Mouse (Mus musculus) forebrain, embryonic 13.5 days (tissue): ENCODE measurements at regions not wholly inside any gene's neighbourhood (a gene's known extent, or its start where the extent isn't known, plus 50 kb on each side); places are given as distances from the start of the nearest gene placed in this dataset.
"Not testable (repeated sequence)": the region's sequence is repeated elsewhere in the genome, so short reads cannot be mapped to it uniquely, and the experiment has no call there.

Source experiments
- ATAC-seq: fragments of 200-750 bp; cut with Nextera tagmentation; 2 replicates; pipeline ENCODE4 v1.8.0; 2017
- H3K27ac ChIP-seq: fragments of 300-500 bp; sonication (generic); 2 replicates; pipeline ENCODE4 v1.5.1; 2015; ENCODE audit warnings: inconsistent platforms, mild to moderate bottlenecking, moderate library complexity
- H3K27me3 ChIP-seq: fragments of 300-500 bp; sonication (generic); 2 replicates; pipeline ENCODE4 v1.6.1; 2015; ENCODE audit warnings: mild to moderate bottlenecking, inconsistent platforms
- H3K36me3 ChIP-seq: fragments of 300-500 bp; sonication (generic); 2 replicates; pipeline ENCODE4 v1.6.1; 2015; ENCODE audit warnings: mild to moderate bottlenecking, inconsistent platforms; ENCODE audit not compliant: poor library complexity, severe bottlenecking
- H3K4me1 ChIP-seq: fragments of 300-500 bp; sonication (generic); 2 replicates; pipeline ENCODE4 v1.6.1; 2015; ENCODE audit warnings: inconsistent platforms
- H3K4me2 ChIP-seq: fragments of 300-500 bp; sonication (generic); 2 replicates; pipeline ENCODE4 v1.6.1; 2015; ENCODE audit warnings: inconsistent platforms, mild to moderate bottlenecking, moderate library complexity
- H3K4me3 ChIP-seq: fragments of 300-500 bp; sonication (generic); 2 replicates; pipeline ENCODE4 v1.5.1; 2015; ENCODE audit warnings: mild to moderate bottlenecking, inconsistent platforms
- H3K9ac ChIP-seq: fragments of 300-500 bp; sonication (generic); 2 replicates; pipeline ENCODE4 v1.6.1; 2015; ENCODE audit warnings: mild to moderate bottlenecking, inconsistent platforms
- H3K9me3 ChIP-seq: fragments of 300-500 bp; sonication (generic); replicated peaks from 2 replicates; pipeline ENCODE4 v1.6.1; 2016; ENCODE audit warnings: inconsistent platforms
- WGBS: fragments of 180-500 bp; shearing (Covaris S2); methylation state at CpG from one replicate; pipeline ENCODE4 v1.1.7; 2015; 5-methylcytosine and 5-hydroxymethylcytosine counted together

- Histone ChIP-seq H3K9ac (no peak overlapping the region), H3K4me3 (no peak overlapping the region), H3K4me1 (no peaks in the 10 kb centered on the region), H3K36me3 (no peaks in the 10 kb centered on the region), H3K9me3 (no peaks in the 10 kb centered on the region), H3K27me3 (no peaks in the 10 kb centered on the region), H3K27ac (no peak overlapping the region), H3K4me2 (no peak overlapping the region)
- 97% methylated on average over 1 of the region's 1 CpGs for WGBS
- no peak for ATAC-seq
Measured at GRCm38 (mm10) chr16:42431529-42431928, 91.1 kb upstream of the Gap43 start.

GRCm38 (mm10) chr16:42416673-42417072 is 76.2 kb upstream of the Gap43 start:
- no peak overlapping the region for H3K9ac ChIP-seq
- H3K4me2 ChIP-seq, result no peak overlapping the region
- no peak for ATAC-seq
- WGBS, result 82% methylated on average over 4 of the region's 4 CpGs
- H3K36me3 ChIP-seq, result no peaks in the 10 kb centered on the region
- H3K27me3 ChIP-seq, result no peaks in the 10 kb centered on the region
- no peak overlapping the region for H3K4me3 ChIP-seq
- no peaks in the 10 kb centered on the region for H3K9me3 ChIP-seq
- no peak overlapping the region for H3K27ac ChIP-seq
- H3K4me1 ChIP-seq, result peaks cover 11% of the 10 kb centered on the region

GRCm38 (mm10) chr16:42412031-42412430 is 71.6 kb upstream of the Gap43 start:
- H3K36me3 ChIP-seq, H3K4me3 ChIP-seq, H3K9ac ChIP-seq, H3K9me3 ChIP-seq, H3K4me2 ChIP-seq, H3K27me3 ChIP-seq, H3K27ac ChIP-seq, H3K4me1 ChIP-seq, ATAC-seq: not testable (repeated sequence)

GRCm38 (mm10) chr16:42396596-42396995 is 56.1 kb upstream of the Gap43 start:
- H3K9ac ChIP-seq, result no peak overlapping the region
- no peak for ATAC-seq

More at GRCm38 (mm10) chr16:42396596-42396995, 56.1 kb upstream of the Gap43 start:
- Histone ChIP-seq H3K4me2 (no peak overlapping the region), H3K4me1 (0 out of 2 replicates have a peak, but pooled peaks cover 6% of the 10 kb centered on the region), H3K4me3 (no peak overlapping the region), H3K27me3 (no peaks in the 10 kb centered on the region), H3K9me3 (no peaks in the 10 kb centered on the region), H3K36me3 (no peaks in the 10 kb centered on the region), H3K27ac (no peak overlapping the region)
- 51% methylated on average over 1 of the region's 1 CpGs for WGBS
